Mouse (Mus musculus): ENCODE data around the gene Pdcd6ip. TPM values are rescaled to one million over a fixed set of nuclear protein-coding genes. Genes with fewer than 3 reads are reported as not detected.
A peak's percentile ranks its signal among the peaks of the same experiment; 100 is the strongest.
"Not testable (repeated sequence)": the region's sequence is repeated elsewhere in the genome, so short reads cannot be mapped to it uniquely, and the experiment has no call there.

Pdcd6ip gene
- polyA plus RNA-seq (2012; rRNA removed): 79.6 and 83.8 TPM in 2 replicates

DNA sequence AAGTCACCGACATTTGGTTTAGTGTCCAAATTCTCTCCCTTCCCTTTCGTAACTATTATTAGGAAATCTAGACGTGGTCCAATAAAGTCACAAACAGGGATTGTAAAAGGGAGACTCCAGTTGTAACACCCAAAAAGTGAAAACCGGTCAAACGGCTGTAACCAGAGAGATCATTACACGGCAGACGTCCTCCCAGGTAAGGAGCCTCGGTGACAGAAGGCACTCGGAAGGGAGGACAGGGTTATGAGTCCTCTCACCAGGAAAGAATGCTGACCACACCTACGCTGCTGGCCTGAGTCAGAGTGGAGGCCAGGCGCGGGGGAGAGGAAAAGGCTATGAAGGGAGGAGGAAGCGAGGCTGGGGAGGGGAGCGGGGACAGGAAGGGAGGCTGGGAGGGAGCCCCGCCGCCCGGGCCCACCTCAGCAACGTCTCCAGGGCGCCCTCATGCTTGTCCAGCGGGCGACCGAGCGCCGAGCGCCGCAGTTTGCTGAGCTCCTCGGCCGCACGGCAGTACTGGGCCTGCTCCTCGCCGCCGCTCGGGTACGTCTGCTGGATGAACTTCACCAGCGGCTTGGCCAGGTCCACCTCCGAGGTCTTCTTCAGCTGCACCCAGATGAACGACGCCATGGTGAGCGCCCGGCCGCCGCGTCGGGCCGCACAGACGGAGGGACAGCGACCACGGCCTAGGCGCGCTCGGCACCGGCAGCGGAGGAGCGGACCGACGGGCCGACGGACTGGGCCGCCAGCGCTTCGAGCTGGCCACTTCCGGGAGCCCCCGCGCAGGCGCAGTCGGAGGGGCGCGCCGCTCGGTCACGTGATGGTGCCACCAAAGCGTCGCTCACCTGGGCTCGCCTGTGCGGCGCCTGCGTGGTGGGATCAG is at the start of gene Pdcd6ip:
Pdcd6ip (minus strand) TSS at position 779 of the 880 bp plus-strand sequence.
- peak; percentile 93 for DNase-seq (ENCODE audit: low spot score)

DNA sequence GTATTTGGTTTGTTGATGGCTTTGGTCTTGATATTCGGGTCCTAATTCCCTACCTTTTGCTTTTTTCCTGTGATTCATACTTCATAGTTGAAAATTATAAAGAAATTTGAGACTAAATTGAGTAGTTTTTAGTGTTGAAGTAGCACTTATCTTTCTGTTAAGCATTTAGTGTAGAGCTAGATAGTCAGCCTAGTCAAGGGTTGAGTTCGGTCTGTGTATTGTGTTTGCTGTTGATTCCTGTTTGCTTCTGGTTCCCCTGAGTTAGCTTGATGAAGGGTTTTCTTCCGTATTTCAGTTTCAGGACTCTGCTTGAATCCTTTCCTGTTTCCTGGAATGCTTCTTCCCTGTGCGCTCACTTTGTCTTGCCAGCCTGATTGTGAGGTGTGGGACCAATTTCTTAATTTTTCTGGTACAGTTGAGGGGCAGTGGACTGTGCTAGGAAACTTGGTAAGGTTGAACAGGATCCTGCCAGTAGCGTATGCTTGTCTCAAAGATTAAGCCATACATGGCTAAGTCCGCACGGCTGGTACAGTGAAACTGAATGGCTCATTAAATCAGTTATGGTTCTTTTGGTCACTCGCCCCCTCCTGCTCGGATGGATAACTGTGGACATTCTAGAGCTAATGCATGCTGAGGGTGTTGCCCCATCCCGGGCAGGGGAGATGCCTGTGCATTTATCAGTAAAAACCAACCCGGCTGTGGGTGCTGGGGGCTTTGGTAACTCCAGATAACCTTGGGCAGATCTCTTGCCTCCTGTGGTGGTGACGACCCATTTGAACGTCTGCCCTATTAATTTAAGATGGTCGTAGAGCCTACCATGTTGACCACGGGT is 48.0 kb upstream of the Pdcd6ip start:
- no peak for DNase-seq (ENCODE audit: low spot score)

DNA sequence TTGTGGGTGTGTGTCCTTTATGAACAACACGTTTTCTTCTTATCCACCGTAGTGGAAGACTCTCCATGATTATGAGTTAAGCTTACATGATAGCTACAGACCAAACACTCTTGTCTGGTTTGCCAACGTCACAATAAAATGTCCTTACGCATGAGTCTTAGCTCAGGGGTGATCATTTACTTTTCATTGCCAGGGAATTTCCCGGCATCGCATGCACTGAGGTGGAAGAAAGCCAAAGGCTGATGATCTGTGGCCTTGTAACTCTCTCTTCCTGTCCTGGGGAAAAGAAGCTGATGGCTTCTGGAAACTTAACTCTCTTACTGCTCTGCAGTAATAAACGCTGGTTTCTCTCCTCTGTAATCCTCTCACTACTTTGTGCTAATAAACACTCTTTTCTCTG is 41.3 kb upstream of the Pdcd6ip start:
- no peak for DNase-seq (ENCODE audit: low spot score)

- DNase-seq (ENCODE audit: low spot score): no peak
Observed at GRCm38 (mm10) chr9:113743291-113743690, 35.2 kb upstream of the Pdcd6ip start.

- DNase-seq (ENCODE audit: low spot score): no peak
Observed at GRCm38 (mm10) chr9:113742361-113742794, 34.3 kb upstream of the Pdcd6ip start.

DNA sequence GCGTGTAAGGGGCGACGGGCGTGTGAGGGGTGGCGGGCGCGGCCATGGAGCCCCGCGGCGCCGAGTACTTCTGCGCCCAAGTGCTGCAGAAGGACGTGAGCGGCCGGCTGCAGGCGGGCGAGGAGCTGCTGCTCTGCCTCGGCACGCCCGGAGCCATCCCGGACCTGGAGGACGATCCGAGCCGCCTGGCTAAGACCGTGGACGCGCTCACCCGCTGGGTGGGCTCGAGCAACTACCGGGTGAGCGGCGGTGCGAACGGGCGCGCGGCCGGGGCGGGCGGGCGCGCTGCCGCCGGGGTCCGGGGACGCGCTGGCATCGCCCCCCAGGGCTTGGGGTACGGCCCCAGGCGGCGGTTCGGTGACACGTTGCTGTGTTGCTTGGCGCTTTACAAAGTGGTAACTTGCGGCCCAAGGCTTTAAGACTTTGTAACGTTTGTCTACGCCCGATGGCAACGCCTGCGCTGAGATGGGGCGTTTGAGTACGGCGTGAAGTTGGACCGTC is 33.6 kb upstream of the Pdcd6ip start:
- peak; percentile 47 for DNase-seq (ENCODE audit: low spot score)

DNA sequence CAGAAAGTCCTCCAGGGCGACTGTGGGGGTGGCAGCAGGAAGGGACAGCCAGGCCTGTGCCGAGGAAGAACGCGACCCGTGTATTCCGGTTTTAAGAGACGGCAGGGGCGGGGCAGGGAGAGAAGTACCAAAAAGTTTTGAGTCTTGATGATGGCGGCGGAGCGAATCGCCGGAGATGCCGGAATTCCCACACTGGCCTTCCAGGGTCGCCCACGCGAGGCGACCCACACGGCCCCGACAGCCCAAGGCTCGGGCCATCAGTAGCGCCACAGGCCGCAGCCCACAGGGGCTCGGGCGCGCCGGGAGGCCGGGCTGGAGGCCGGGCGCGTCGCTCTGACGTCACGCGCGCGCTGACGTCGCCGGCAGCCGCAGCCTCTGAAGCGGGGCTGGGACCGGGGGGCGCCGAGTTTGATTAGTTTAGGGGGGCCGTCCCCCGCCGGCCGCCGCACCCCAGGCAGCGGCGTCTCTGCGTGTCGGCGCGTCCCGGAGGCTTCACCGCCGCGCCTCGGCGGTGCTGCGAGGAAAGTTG is 33.1 kb upstream of the Pdcd6ip start, which contains the start of gene Clasp2:
Clasp2 (plus strand) TSS at position 366 of the 529 bp plus-strand sequence.
- peak; percentile 66 for DNase-seq (ENCODE audit: low spot score)

- DNase-seq (ENCODE audit: low spot score): no peak
Observed at GRCm38 (mm10) chr9:113738941-113739340, 30.9 kb upstream of the Pdcd6ip start.

GRCm38 (mm10) chr9:113738021-113738420 is 30.0 kb upstream of the Pdcd6ip start:
- DNase-seq (ENCODE audit: low spot score): no peak

- DNase-seq (ENCODE audit: low spot score): no peak
Observed at GRCm38 (mm10) chr9:113735920-113736319, 27.9 kb upstream of the Pdcd6ip start.

DNA sequence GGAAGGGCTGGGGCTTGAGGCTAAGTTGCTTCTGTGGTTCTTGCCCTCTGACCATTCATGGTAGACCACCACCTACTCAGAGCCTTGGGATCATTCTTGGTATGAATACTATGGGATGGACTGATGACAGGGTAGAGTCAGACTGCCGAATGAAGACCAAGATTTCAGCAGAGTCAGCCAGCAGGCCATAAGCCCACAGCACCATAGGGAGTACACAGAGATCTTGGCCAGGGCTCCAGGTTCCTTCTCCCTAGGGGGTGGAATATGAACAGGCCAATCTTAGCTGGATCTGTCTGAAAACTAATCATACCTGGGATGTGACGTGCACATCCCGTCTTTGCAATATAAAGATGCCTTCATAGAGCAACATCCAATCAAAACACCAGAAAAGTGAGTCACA is 23.5 kb upstream of the Pdcd6ip start:
- DNase-seq (ENCODE audit: low spot score): no peak

DNA sequence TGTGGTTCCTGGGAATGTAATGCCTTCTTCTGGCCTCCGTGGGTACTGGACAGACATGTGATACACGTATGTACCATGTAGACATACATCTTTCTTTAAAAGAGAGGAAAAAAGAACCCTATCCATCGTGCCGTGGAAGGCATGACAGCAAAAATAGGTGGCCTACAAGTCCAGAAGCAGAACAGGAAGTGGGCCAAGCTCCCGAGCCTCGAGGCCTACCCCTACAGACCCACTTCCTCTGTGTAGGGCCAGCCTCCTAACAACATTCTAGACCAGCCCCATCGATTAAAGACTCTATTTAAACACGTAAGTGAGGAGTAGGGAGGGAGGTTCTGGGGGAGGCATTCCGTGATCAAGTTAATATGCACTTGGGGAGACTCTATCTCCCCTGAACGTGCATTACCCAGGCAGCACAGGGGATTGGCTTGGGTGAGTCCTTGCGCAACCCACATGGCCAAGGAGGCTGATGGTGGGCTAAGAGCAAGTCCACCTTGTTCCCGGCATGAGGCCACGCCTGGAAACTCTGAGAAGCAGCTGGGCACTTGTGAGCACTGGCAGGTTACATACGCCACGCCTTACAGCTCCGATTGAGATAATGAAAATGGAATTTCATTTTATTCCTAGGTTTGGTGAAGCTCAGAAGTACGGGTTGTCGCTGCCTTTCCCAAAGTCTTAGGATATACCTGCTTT is 19.1 kb upstream of the Pdcd6ip start:
- DNase-seq (ENCODE audit: low spot score): no peak

GRCm38 (mm10) chr9:113726131-113726530 is 18.1 kb upstream of the Pdcd6ip start:
- DNase-seq (ENCODE audit: low spot score): no peak

DNA sequence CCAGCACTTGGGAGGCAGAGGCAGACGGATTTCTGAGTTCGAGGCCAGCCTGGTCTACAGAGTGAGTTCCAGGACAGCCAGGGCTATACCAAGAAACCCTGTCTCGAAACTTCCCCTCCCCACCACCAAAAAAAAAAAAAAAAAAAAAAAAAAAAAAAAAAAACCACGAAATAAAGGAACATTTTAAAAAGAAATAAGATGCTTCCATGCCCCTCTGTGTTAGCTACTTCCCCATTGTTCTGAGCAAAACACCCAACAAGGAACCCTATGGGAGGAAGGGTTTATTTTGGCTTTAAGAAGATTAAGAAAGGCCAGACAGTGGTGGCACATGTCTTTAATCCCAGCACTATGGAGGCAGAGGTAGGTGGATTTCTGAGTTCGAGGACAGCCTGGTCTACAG is 17.6 kb upstream of the Pdcd6ip start:
- not testable (repeated sequence) for DNase-seq (ENCODE audit: low spot score)

- no peak for DNase-seq (ENCODE audit: low spot score)
Observed at GRCm38 (mm10) chr9:113724646-113725045, 16.6 kb upstream of the Pdcd6ip start.

GRCm38 (mm10) chr9:113719063-113719462 is 11.0 kb upstream of the Pdcd6ip start:
- DNase-seq (ENCODE audit: low spot score): no peak

DNA sequence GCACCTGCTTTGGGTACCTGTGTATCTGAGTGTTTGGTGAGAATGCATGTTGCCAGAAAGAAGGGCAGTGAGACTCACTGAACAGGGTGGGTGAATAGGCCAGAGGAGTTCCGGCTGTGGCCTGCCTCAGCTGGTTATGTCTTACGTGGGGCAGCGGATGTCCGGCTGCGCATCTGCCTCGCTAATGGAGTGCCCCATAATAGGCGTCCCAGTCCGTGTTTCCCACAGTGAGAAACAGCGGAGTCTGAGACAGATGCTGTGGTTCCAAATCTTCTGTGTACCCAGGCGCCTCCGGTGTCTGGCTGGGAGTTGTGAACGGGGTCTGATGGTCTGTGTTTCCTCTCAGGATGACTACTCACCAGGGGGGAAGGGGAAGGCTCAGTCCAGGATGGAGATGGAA is 2.8 kb upstream of the Pdcd6ip start:
- no peak for DNase-seq (ENCODE audit: low spot score)

GRCm38 (mm10) chr9:113708361-113709280 is 562 bp upstream of the Pdcd6ip start:
- DNase-seq (ENCODE audit: low spot score): no peak

GRCm38 (mm10) chr9:113706841-113707240 is 1.2 kb downstream of the Pdcd6ip start:
- DNase-seq (ENCODE audit: low spot score): no peak

- DNase-seq (ENCODE audit: low spot score): no peak
Observed at GRCm38 (mm10) chr9:113706108-113706507, 2.0 kb downstream of the Pdcd6ip start.

Measured in urinary bladder, adult 2 months (tissue).